Mouse (Mus musculus) layer of hippocampus, adult 8-10 months (tissue): Measurements from ENCODE around the gene Zbtb33. TPM values are rescaled to one million over a fixed set of nuclear protein-coding genes. Genes with fewer than 3 reads are reported as not detected.

Experiments
- microRNA-seq, 2 experiments: library from miRNA; unstranded; fragments of <30 nt; microRNA quantifications; one replicate each; pipeline ENCODE4 v1.2.0; 2022
- total RNA-seq, 4 experiments: library from RNA; stranded (reverse); gene quantifications; 2 replicates each; pipeline ENCODE4 v1.2.4; 2022

The Zbtb33 gene
- total RNA-seq, 4 experiments from 2014 or later: 21.5 to 27.4 (median 24.7) TPM

Small RNA genes lying within 50 kb of the gene (microRNA-seq; reads per million reads assigned to microRNA genes)
- gene Mir3110: 0 reads per million in 2 experiments

Other genes with a start within 250 kb of the Zbtb33 start
- not detected for gene Btg1-ps1, start 171.0 kb upstream of the Zbtb33 start, total RNA-seq
- not detected for gene Btg1-ps2, start 146.7 kb upstream of the Zbtb33 start, total RNA-seq
- not detected for gene Rhox10, start 123.3 kb upstream of the Zbtb33 start, total RNA-seq
- gene Rhox11, start 104.7 kb upstream of the Zbtb33 start, total RNA-seq: not detected
- not detected for gene Rhox12, start 78.9 kb upstream of the Zbtb33 start, total RNA-seq
- gene Rhox13, start 68.6 kb upstream of the Zbtb33 start, total RNA-seq: not detected
- gene Tmem255a, start 62.6 kb downstream of the Zbtb33 start, total RNA-seq: 10 to 100 TPM; 35.5 to 54.0 (median 41.9) TPM
- gene Atp1b4, start 126.4 kb downstream of the Zbtb33 start, total RNA-seq: not detected